Mouse (Mus musculus) Muller cell, postnatal 12 days (primary cell): ENCODE results near the gene Pced1a.

Experiments used
- DNase-seq: peaks from one replicate; pipeline ENCODE4 v3.0.0-alpha.2; 2015; ENCODE audit errors: inconsistent ontology term

Gene Pced1a

GRCm38 (mm10) chr2:130424126-130424853 is at the start of gene Pced1a, which contains the start of gene Vps16:
Pced1a (minus strand) TSS chr2:130424701.
Vps16 (plus strand) TSS chr2:130424339.
- DNase-seq = peak; percentile 93

DNA sequence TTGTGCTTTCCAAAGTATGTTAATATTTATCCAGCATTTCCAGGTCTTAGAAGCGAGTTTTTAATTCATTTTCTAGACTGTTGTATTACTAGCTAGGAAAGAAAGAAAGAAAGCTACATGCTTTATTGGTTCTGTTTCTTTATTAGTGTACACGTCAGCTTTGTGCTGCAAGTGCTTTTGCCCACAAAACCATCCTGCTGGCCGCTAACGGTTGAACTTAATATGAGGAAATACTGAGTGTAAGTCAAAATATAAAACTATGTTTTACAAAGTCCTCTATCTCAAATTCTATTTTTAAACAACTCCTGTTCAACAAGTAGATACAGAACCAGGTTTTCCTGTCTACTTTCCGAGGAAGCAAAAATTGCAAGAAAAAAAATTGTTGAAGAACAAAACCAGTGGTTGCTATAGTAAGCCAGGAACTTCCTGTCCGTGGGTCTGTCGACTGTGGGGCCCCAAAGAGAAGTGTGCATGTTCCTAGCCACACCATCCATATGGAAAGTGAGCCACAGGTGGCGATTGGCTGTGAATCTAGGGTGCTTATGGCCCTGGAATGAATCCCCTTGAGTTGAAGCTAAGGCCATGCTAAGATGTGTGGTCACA is 48.5 kb upstream of the Pced1a start:
- no peak for DNase-seq

GRCm38 (mm10) chr2:130469935-130470334 is 45.4 kb upstream of the Pced1a start:
- no peak for DNase-seq

- DNase-seq = peak; percentile 75
Observed at GRCm38 (mm10) chr2:130469366-130469765, 44.9 kb upstream of the Pced1a start.

GRCm38 (mm10) chr2:130466438-130466837 is 41.9 kb upstream of the Pced1a start:
- no peak for DNase-seq

- no peak for DNase-seq
Observed at GRCm38 (mm10) chr2:130461287-130462071, 37.0 kb upstream of the Pced1a start.

- DNase-seq = no peak
Observed at GRCm38 (mm10) chr2:130459576-130459975, 35.1 kb upstream of the Pced1a start.

GRCm38 (mm10) chr2:130457871-130458270 is 33.4 kb upstream of the Pced1a start:
- DNase-seq = no peak

DNA sequence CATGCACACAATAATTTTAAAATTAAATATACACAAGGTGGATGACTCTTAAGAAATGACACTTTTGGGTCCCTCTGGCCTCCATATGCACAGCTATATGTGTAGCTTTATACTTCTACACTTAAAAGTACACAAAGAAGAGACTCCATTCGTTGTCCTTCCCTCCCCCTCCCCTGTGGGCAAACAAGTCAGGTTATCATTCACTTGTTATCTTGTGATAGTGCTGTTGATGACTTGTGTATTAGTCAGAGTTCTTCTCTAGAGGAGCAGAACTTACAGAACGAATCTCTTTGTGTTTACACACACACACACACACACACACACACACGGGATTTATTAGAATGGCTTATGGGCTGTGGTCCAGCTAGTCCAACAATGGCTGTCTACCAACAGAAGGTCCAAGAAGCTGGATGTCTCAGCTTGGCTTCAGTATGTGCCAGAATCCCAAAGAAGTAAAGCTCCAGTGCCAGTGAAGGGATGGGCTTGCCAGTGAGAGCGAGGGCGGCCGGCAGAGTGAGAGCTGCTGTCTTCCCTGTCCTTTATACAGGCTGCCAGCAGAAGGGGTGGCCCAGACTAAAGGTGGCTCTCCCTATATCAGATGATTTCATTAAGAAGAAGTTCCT is 30.4 kb upstream of the Pced1a start:
- peak; percentile 83 for DNase-seq

DNA sequence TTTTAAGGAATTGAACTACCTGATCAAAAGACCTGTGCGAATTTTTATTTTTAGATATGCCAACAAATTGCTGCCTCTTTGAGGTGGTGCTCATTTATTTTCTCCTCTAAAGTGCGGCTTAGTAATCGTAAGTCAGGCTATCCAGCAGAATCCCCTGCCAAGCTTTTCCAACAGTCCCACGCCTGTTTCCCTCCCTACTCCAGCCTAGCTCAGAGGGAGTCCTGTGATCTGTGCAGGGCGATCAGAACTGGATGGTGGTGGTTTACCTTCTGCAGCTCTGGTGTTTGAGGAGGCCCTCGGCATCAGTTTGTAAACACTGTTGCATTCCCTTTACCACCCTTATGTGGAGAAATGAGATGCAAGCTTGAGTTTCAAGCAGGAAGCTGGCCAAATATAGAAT is 28.9 kb upstream of the Pced1a start:
- no peak for DNase-seq

- DNase-seq = no peak
Observed at GRCm38 (mm10) chr2:130452266-130452665, 27.8 kb upstream of the Pced1a start.

- DNase-seq = no peak
Observed at GRCm38 (mm10) chr2:130451727-130452090, 27.2 kb upstream of the Pced1a start.

GRCm38 (mm10) chr2:130451086-130451726 is 26.7 kb upstream of the Pced1a start:
- DNase-seq = peak; percentile 19

GRCm38 (mm10) chr2:130450434-130450796 is 25.9 kb upstream of the Pced1a start:
- peak; percentile 86 for DNase-seq

DNA sequence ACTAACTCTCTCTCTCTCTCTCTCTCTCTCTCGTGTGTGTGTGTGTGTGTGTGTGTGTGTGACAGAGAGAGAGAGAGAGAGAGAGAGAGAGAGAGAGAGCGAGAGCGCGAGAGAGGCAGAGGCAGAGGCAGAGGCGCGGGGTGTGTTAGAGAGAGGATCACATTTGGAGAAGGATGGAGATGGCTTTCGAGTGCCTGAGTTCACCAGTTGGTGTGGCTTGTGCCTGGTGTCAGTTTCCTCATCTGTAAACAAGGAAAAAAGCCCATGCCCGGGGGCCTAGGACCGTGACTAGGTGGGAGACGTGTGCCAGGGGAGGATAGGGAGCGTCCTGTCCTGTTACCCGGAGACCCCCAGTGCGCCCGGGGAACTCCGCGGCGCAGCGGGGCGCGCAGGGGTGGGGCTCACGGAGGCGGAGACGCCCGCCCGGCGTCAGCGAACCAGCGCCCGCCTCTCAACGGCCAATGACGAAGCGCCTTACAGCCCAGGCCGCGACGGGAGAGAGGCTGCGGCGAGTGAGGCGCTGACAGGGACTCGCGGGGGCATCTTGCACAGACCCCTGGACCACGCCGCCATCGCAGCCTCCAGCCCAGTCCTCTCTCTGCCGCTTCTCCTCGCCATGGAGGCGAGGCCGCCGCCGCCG is 25.4 kb upstream of the Pced1a start, which contains the start of gene Ptpra:
Gene Ptpra (plus strand): TSS at position 485 of the 640 bp plus-strand sequence.
- peak; percentile 92 for DNase-seq

DNA sequence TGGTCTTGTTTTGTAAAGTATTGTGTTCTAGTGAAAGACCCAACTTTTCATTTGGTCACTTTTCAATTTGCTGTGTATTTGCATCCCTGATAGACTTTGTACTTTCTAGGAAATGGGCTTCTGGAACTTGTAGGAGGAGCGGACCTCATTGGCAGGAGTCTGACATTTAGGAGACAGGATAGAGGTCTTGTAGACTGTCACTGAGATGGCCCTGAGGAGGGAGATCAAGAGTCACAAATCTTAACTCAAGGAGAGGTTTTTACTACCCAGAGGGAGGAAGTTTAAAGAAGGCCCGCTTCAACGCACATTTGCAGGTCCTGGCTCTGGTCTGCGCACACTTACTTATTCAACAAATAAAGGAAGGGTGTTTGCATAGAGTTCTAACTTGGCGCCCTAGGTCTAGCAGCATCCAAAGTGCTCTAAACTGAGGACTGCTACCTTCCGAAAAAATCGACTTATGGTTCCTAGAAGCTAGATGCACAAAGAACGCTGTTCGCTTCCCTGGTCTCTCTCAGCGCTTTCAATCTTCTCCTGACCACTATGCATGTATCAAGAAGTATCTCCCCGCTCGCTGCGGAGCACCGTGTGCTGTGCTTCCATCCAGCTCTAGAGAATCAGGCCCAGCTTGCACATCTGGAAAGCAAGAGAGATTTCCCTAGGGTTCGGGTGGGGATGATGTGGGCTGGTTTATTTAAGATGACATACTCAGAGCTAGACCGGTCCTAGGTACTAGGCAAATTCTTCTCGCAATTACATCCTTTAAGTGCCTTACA is 24.7 kb upstream of the Pced1a start:
- peak; percentile 52 for DNase-seq

- DNase-seq = no peak
Observed at GRCm38 (mm10) chr2:130448449-130448848, 23.9 kb upstream of the Pced1a start.

- DNase-seq = no peak
Observed at GRCm38 (mm10) chr2:130442162-130442561, 17.7 kb upstream of the Pced1a start.

- no peak for DNase-seq
Observed at GRCm38 (mm10) chr2:130439840-130440480, 15.5 kb upstream of the Pced1a start.

DNA sequence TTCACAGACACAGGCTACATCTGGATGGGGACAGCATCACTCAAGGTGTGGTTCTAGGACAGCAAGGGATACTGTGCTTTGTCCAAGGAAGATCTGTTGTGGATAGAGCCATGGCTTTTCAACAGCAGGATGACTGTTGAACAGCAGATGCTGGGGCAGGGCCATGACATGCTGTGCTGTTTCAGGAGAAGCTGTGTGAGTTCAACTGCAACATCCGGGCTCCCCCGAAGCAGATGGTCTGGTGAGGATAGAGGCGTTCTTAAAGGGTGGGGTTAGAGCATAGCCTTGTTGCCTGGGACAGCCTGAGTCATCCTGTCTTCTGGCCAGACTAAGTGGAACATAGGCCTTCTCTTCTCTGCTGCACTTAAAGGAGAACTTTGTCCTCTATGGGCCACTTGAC is 14.4 kb upstream of the Pced1a start:
- DNase-seq = no peak
